Mouse (Mus musculus) cerebellum, adult 11 months (tissue): ENCODE measurements around the gene Ldb2.

ENCODE experiments used
- DNase-seq: peaks from one replicate; pipeline ENCODE4 v3.0.0; 2022

Ldb2 gene

DNA sequence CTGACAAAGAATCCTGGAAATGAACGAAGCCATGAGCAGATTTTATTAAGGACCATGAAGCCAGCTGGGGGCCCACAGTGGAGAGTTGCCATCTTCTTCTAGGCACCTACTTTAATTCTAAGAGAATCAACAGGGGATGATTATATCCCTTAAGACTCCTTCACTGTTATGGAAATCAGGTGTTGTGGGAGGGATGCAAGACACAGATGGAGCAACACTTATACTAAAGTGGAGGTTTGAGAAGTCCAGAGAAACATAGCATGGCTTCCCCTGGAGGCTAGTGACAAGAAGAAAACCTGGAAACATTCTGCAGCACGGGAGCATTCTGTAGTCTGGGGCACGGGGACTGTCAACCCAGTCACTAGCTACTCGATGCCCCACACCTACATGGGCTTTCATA is 85.0 kb downstream of the Ldb2 start:
- DNase-seq, result no peak

DNA sequence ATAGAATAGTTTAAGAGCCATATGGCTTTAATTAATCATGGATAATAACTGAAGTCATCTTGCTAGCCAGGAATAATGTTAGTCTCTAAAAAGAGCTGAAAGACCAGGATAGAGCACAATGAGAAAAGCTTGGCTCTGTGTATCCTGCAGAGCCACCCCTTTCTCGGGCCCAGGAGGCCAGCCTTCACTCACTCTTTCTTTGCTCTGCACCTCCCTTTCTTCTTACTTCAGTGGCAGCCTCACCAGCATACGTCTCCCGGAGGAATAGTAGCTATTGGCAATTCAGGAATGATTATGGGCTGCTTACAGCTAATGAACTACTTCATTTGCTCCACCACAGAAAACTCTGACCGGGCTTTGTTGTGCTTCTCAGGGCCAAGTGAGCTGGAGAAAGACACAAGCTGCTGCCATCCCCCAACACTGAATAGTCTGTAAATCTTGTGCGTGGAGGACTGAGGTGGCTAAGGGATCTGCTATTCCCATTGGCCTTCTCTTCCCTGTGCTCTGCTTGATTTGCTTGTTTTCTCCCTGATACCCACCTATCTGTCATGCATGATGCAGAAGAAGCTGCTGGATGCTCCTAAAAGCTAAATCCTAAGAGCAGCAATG is 86.2 kb downstream of the Ldb2 start:
- DNase-seq, result no peak

DNA sequence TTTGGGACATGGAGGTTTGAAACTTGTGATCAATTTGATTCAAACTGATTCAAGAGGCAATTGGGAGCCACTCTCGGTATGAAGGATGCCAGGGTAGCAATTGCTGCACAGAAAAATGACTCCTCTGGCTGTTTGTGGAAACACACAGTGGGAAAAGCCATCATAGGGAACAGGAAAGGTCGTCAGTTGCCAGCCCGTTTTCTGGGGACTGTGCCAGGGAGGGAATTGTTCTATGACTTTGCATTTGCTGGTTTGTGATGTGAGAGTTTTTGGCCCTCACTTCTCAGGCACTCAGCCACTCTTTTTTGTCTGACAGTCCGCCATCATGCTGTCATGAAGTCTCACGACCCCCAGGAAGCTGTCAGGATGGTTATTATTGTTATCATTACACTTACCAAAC is 88.3 kb downstream of the Ldb2 start:
- no peak for DNase-seq

DNA sequence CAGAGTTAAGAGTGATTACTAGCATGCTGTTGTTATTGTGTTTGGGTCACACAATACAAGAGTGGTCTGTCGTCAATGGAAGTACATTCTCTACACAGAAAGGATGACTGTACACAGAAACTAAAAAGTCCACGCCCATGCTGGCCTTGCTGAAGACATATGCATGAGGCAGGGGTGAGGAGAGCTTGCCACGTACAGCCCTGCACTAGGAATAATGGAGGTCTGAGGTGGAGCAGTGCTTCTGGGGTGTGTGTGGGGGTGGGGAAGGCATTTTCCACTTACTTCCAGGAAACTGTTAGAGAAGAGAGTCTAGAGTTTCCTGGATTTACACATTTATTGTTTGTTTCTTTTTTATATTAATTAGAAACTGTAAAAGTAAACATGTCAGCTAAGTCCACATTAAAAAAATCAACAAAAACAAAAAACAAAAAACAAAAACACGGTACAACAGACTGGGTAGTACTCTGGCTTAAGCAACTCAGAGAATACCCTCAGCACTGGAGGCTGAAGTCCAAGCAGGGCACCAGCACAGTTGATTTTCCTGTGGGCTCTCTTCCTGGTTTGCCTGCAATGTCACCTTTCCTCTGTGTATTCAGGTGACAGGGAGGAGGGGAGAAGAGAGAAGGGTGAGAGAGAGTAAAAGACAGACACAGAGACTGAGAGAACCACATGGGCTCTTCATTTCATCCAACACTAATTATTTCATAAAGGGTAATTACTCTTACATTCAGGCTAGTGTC is 89.2 kb downstream of the Ldb2 start:
- no peak for DNase-seq

DNA sequence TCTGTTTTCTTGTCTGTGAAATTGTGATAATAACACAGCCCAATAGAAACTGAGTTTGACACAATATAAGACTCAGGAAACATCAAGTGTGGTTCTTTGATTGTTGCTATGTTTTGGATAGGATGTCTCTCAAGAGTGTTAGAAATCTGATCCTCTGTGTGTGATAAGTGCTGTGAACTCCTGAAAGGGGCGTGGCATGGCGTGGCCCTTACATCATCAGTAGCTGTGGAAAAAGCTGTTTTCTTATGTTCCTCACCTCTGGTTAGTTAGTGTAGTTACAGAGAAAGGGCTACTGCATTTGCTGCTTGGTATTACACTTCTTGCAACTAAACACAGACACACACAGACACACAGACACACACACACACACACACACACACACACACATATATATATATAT is 90.2 kb downstream of the Ldb2 start:
- DNase-seq, result no peak

DNA sequence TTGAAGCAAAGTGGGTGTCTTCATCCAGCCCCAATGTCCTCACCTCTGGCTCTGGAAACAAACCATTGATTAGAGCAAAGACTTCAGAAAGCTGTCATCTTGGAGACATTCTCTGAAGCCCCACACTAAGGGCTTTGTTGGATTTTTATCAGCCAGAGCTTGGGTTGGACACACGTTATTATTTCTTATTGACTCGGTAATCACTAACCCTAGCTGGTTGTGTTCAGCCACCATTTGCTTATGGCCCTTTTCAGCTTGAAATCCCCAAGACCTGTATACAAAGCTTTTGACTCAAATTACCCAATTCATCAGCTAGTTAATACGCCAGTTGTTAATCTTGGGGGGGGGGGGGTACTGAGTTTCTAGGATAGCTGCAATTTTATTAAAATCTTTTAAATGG is 91.5 kb downstream of the Ldb2 start:
- DNase-seq, result no peak

DNA sequence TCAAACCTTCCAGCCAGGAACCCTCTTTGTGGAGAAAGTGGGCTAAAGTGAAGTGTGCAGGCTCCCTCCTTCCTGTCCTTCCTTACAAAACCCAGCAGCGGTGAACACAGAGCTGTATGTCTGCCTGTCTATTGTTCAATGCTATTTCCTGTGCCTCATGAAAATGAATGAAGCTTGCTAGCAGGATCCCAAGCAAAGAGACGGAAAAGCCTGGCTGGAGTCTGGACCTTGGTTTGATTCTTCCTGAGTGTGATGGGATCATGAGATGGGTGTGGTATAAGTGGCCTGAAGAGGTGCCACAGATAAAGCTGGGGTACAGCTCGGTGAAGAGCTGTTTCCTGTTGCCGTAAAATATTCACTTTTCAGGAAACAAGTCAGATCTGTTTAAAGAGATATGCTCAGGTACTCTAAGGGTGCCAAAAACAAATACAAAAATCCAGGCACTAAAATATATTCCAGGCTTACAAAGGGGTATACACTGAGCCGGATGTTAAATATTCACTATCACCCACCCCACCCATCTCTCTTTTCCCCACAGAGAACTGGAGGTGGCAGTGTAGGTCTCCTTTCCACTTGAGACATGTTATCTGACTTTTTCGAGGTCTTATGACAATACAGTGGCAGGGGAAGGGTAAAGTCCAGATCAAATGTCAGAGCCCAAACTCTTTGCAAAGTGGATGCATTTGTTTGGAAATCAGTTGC is 92.3 kb downstream of the Ldb2 start:
- DNase-seq, result no peak

DNA sequence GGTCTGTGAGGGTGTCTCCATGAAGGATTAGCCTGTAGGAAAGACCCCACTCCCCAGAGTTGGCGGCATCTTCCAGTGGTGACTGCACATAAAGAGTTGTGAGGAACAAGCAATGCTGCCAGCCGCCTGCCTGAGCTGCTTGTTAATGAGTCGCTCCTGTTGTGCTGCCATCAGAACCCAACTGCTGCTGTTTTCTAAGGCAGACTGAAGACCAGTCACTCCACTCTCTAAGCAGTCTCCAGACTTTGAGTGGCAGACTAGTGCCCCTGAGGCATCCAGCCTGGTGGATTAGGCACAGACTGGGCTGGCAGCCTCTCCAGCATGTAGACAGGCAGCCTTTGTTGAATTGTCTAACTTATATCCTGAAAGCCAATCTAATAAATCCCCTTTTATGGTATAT is 101.5 kb downstream of the Ldb2 start:
- no peak for DNase-seq

DNA sequence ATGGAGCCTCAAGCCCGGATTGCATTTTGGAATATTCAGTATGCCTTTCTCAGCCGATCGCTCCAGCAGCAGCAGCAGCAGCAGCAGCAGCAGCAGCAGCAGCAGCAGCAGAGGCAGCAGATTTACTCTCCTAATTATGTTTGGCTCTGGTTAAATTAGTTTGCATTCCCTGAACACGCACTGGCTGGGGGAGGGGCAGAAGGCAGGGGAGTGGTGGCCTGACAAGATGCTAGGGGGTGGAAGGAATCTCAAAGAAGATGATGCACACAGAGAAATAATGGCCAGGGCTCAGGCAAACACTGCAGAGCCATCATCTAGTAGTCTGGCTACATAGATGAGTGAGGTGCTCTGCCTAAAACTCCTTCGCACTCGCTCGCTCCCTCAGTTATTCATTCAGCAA is 102.9 kb downstream of the Ldb2 start:
- DNase-seq, result no peak

DNA sequence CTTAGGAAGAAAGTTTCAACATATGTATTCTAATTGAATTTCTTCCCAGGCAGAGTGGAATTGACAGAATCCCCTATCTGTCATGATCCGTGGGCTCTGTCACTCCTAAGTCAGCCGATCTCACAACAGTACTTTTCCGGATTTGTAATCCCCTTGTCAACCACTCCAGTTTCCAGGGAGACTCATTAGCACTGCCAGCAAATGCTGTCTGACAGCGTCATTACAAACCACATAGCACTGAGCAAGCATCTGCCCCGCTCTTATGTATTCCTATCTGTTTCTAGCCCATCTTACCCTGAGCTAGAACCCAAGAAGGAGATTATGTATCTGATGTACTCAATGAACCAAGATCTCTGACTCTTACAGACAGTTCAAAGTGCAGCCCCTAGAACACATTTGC is 105.8 kb downstream of the Ldb2 start:
- DNase-seq, result no peak

DNA sequence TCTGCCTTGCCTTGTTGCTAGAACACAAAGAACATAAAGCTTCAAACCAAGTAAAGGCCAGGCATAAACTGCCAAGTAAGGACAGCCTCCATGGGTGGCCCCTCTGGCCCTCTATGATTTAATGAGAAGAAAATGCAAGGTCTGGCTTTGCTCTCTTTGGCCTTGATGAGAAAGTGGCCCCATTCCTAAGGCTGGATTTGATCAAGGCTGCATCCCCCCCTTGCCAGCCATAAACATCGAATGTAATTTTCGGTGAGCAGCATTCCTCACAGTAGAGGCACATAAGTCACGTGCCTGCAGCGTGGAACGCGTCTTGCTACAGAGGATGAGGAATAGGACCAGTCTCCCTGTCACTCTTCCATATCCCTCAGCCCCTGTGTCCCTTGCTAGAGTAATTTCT is 113.1 kb downstream of the Ldb2 start:
- DNase-seq, result no peak

DNA sequence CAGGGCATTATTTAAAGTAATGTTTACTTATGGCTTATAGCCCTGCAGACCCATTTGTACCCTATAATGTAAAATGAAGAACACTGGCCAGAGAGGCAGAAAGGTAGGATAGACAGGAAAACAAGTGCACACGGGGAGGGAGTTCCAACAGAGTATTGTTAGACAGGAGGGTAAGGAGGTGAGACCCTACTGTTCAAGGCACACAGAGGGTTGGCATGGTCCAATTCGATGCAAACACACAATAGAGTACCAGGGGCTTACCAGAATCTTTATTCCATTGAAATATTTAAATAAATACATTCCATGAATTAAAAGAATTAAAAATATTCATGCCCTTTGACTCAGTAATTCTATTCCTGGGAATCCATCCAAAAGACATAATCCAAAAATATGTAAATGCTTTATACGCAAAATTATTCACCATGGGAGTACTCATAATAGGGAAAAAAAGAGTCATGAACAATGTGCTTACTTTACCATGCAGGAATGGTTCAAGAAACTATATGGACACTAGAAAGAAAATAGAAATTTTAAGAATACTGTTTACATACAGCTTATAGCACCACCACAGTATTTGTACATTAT is 118.3 kb downstream of the Ldb2 start:
- DNase-seq, result no peak

DNA sequence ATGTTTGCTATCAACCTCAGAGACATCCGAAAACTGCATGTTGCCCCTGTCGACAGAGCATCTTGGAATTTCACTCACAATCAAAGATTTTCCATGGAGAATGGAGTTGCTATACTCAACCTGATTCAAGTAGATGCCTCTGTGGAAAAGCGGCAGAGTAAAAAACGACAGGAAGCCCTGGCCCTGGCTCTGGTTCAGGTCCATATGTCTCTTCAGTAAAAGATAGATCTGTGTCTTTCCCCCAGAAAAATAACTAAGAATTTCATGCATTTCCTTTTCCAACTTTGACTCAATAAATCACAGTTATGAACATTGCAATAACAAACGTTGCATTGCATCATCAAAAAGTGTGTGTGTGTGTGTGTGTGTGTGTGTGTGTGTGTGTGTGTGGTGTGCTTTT is 121.7 kb downstream of the Ldb2 start:
- DNase-seq, result no peak

DNA sequence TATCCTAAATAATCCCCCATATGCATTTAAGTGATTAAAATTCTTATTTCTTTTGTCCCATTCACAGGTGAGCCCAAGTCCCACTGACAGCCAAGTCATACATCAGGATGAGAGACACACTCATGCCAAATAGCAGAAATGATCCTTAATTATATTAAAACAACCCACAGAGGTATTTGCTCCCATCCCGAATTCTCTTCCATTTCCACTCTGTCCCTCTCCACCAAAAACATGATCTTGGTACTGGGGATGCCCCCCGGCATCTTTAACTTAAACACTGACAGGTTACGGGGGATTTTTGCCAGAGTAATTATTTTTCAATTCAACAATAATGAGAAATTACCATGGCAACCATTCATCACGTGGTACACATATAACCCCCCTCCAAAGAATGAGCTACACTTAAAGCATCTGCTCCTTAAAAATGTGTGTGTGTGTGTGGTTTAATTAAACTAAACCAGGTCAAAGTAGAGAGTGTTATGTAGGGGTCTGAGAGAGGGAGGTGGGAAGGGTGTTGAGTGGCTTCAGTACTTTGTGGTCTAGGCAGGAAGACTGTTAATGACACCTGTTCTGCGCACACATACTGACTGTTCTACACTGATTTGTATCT is 123.2 kb downstream of the Ldb2 start:
- DNase-seq, result no peak

DNA sequence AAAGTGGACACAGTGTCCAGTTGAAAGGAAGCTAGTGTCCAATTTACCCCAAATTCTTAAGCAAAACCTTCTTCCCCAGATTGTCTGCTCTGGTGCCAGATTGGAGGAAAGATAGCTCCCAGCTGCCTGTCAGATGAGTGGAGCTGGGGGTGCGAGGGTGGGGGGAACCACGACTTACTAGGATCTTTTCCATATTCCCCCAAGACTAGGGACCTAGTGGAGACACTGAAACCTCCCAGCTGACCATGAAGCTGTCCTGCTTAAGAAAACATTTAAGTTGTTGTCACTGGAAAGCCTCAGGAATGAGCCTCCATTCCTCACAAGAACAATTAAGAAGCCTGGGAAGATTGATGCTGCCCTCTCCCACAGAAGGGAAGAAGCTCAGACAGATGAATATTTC is 129.1 kb downstream of the Ldb2 start:
- DNase-seq, result no peak

DNA sequence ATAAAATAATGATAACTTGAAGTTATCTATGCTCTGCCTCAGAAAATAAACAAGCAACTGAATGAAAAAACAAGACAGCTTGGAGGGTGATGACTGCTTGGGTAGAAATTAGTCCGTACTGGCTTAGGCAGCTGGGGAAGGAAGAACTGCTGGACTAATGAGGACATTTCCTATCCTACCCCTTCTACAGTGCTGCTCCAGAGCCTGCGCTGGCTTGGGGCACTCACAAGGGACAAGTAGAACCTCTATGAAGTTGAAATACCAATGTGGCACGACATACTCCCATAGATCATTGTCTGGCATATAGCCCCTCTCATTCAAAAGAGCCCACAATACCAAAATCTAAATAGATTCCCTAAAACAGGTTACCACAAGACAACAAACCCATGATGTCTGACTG is 131.6 kb downstream of the Ldb2 start:
- DNase-seq, result no peak

DNA sequence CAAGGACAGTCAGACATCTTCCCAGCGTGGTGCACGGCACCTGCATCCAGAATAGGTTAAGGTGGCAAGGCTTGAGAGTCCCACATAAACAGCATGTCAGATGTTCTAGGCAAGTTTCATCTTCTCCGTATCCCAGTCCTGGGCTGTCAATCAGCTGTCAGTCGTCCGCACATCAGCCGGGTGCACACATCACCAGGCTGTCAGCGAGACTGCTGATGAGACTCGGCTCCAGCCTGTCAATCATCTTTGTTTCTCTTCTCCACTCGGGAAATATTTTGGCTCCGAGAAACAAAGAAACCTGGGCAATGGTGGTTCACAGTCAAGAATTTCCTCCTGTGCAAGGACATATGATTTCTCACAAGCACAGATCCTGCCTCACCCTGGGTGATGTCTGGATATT is 132.1 kb downstream of the Ldb2 start:
- no peak for DNase-seq

DNA sequence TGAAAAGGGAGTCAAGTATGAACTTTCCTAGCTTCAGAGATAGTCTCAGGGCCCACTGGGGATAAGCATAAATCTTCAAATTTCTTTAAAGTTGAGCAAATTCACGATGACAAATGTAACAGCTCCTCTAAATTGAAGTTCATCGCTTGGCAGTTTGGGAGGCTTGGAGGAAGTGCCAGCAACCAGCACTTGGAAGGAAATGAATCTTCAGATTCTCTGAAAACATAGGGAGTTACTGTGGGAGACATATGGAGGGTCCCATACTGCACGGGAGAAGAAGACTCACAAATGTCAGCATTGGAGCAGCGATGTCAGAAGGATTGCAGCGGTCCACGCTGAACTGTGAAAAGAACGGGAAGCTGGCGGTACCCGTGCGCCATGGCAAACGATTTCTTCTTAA is 139.8 kb downstream of the Ldb2 start:
- no peak for DNase-seq

DNA sequence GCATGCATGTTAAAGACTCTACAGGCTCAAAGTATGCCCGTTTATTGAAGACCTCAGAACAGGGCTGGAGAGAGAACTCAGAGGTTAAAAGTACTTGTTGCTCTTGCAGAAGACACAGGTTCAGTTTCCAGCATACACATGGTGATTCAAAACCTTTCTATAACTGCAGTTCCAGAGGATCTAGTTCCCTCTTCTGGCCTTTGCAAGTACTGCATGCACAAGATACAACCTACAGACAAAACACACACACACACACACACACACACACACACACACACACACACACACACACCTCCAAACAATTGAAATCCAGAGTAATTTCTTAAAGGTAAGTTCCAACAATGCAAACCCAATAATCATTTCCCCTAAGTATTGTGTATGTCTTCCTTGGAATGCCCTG is 142.8 kb downstream of the Ldb2 start:
- no peak for DNase-seq

DNA sequence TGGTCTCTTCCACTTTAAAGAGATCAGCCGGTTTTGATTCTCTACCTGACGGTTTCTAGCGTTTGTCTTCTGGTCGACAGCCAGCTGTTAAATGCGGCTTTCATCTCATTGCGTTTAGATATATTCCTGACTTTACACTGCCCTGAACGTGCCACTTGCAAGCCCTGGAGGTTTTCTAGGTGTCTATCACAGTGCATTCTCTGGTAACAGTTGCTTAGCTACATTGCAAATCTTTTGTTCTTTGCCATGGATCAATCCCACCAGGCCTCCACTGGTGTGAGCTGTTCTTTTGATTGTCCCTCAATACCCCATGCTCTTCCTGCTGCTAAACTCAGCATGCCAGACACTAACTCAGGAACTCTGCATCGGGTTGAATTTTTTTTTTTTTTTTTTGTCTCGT is 145.1 kb downstream of the Ldb2 start:
- no peak for DNase-seq

DNA sequence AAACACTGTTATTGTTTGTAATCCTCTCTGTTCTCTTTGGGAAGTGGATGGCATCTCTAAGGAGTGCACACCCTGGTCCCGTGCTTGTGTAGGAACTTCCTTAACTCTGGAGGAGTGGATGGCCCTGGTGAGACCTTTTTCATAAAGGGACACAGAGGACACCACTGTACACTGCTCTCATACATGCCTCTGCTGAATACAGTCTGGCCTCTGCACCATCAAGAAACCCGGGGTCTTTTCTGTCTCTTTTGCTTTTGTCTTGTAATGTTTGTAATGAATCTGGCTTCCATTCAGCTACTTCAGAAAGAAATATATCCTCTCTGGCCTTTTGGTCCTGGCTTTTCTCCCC is 152.7 kb downstream of the Ldb2 start:
- DNase-seq, result no peak

DNA sequence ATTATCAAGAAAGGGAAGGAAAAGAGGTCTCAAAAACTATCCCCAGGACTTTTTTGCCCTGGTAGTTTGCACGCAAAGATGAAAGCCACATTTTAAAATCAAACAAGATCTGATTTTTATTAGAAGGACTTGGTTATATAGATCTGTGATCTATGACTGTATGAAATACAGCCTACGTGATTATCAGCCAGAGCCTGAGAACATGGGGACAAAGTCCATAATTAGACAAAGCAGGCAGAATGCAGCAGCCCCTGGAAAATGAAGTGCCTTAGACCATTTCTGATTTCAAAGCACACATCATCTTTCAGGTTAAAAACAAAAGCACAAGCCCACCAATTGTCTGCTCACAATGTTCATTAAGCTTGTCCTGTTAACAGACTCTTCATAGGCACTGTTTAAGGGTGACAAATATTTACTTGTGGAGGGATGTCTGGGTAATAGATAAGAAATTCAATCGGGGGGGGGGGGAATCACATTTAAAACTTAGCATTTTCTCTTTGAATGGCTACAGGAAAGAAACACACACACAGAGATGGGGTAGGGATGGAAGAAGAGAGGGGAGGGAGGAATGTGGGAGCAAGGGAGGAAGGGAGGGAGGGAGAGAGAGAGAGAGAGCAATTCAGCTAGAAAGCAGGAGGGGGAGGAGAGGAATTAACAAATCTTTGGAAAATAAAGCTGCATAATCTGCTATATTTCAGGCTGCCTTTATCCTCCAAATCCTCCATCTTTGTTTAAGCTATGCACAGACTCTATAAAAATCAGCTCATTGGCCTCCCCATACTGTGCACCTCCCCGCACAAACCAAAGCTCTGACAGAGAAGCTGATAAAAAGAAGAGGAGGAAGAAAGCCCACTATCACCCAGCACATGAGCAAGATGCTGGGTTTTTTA is 153.3 kb downstream of the Ldb2 start:
- no peak for DNase-seq

DNA sequence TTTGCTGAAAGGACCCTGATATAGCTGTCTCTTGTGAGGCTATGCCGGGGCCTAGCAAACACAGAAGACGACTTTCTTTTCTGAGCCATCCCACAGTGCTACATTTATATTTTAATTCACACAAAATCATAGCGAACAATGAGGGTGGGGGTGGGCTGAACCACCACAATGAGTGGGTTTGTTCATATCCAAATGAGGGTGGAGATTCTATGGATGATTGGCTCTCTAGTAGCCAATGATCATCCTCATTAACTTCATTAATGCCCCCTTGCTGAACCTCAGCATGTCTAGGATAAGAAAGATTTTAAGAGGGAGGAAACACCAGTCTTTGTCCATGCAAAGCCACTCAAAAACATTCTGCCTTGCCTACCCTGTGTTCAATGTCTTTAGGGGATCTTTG is 156.4 kb downstream of the Ldb2 start:
- no peak for DNase-seq
